Mouse (Mus musculus) MEL (cell line): Measurements from ENCODE around the gene Col15a1. TPM values are rescaled to one million over a fixed set of nuclear protein-coding genes. Genes with fewer than 3 reads are reported as not detected.

ENCODE experiments used
- DNase-seq: peaks from one replicate; pipeline ENCODE4 v3.0.0; 2011; ENCODE audit warnings: low read depth, low spot score
- H3K27ac ChIP-seq: 2 replicates; pipeline ENCODE4 v1.5.1; 2012; ENCODE audit warnings: low read depth, mild to moderate bottlenecking, control low read depth, low read length, moderate library complexity; ENCODE audit not compliant: control insufficient read depth
- H3K27me3 ChIP-seq, 2 experiments: fragments of 150-350 bp in 1 of 2; sonication (generic) in 1 of 2; 2 replicates each; pipeline ENCODE4 v1.6.1; 2012; ENCODE audit warnings: low read length in 2 of 2, mild to moderate bottlenecking in 2 of 2, improper control_type of control experiment in 1 of 2, moderate library complexity in 1 of 2; ENCODE audit not compliant: insufficient read depth in 2 of 2, control insufficient read depth in 1 of 2
- H3K36me3 ChIP-seq, 2 experiments: 2 replicates each; pipeline ENCODE4 v1.6.1; 2012 to 2014; ENCODE audit warnings: low read length in 2 of 2, improper control_type of control experiment in 1 of 2, inconsistent platforms in 1 of 2, mild to moderate bottlenecking in 1 of 2; ENCODE audit not compliant: insufficient read depth in 2 of 2, control insufficient read depth in 1 of 2
- H3K4me1 ChIP-seq, 2 experiments: fragments of 150-350 bp in 1 of 2; sonication (generic) in 1 of 2; 2 replicates each; pipeline ENCODE4 v1.6.1; 2012; ENCODE audit warnings: low read length in 2 of 2, improper control_type of control experiment in 1 of 2, mild to moderate bottlenecking in 1 of 2; ENCODE audit not compliant: insufficient read depth in 2 of 2, control insufficient read depth in 1 of 2
- H3K4me3 ChIP-seq, 2 experiments: fragments of 150-350 bp in 1 of 2; sonication (generic) in 1 of 2; 2 replicates each; pipeline ENCODE4 v1.5.1; 2012; ENCODE audit warnings: low read depth in 2 of 2, low read length in 2 of 2, mild to moderate bottlenecking in 2 of 2, moderate library complexity in 2 of 2, control low read depth in 1 of 2, improper control_type of control experiment in 1 of 2; ENCODE audit not compliant: control insufficient read depth in 1 of 2, insufficient read depth in 1 of 2
- H3K79me2 ChIP-seq: 2 replicates; pipeline ENCODE4 v1.6.1; 2012; ENCODE audit warnings: mild to moderate bottlenecking, low read length, moderate library complexity; ENCODE audit not compliant: control insufficient read depth, poor library complexity, insufficient read depth
- H3K9ac ChIP-seq: 2 replicates; pipeline ENCODE4 v1.6.1; 2012; ENCODE audit warnings: low read depth, mild to moderate bottlenecking, control low read depth, low read length, moderate library complexity; ENCODE audit not compliant: control insufficient read depth, poor library complexity, severe bottlenecking
- H3K9me3 ChIP-seq: fragments of 150-350 bp; sonication (generic); replicated peaks from 2 replicates; pipeline ENCODE4 v1.6.1; 2012; ENCODE audit warnings: mild to moderate bottlenecking, low read length, improper control_type of control experiment, moderate library complexity; ENCODE audit not compliant: insufficient read depth
- BHLHE40 ChIP-seq: IDR thresholded peaks from 2 replicates; pipeline ENCODE4 v1.6.1; 2012; ENCODE audit warnings: low read depth, mild to moderate bottlenecking, inconsistent platforms, low read length, improper control_type of control experiment, borderline replicate concordance
- CHD1 ChIP-seq: IDR thresholded peaks from 2 replicates; pipeline ENCODE4 v1.6.1; 2012; ENCODE audit warnings: low read depth, mild to moderate bottlenecking, inconsistent platforms, low read length, improper control_type of control experiment
- CHD2 ChIP-seq: IDR thresholded peaks from 2 replicates; pipeline ENCODE4 v1.6.1; 2011; ENCODE audit warnings: low read length, improper control_type of control experiment
- CTCF ChIP-seq, 3 experiments: IDR thresholded peaks in 2 of 3; conservative IDR thresholded peaks in 1 of 3; 2 replicates each; pipeline ENCODE4 v1.5.1; 2011 to 2012; ENCODE audit warnings: low read length in 3 of 3, low read depth in 2 of 3, mild to moderate bottlenecking in 2 of 3, improper control_type of control experiment in 1 of 3, inconsistent platforms in 1 of 3, mixed read lengths in 1 of 3, moderate library complexity in 1 of 3; ENCODE audit not compliant: control insufficient read depth in 1 of 3, insufficient read depth in 1 of 3, poor library complexity in 1 of 3, severe bottlenecking in 1 of 3
- ELF1 ChIP-seq: IDR thresholded peaks from 2 replicates; pipeline ENCODE4 v1.6.1; 2014; ENCODE audit warnings: low read depth, mild to moderate bottlenecking, inconsistent platforms, low read length, improper control_type of control experiment, moderate library complexity
- GABPA ChIP-seq: IDR thresholded peaks from 2 replicates; pipeline ENCODE4 v1.6.1; 2012; ENCODE audit warnings: low read depth, mild to moderate bottlenecking, inconsistent platforms, low read length, improper control_type of control experiment, moderate library complexity
- GATA1 ChIP-seq: IDR thresholded peaks from 2 replicates; pipeline ENCODE4 v1.6.1; 2011; ENCODE audit warnings: low read depth, low read length, improper control_type of control experiment
- HCFC1 ChIP-seq: IDR thresholded peaks from 2 replicates; pipeline ENCODE4 v1.6.1; 2012; ENCODE audit warnings: low read depth, mild to moderate bottlenecking, inconsistent platforms, low read length, improper control_type of control experiment, moderate library complexity
- JUND ChIP-seq: IDR thresholded peaks from 2 replicates; pipeline ENCODE4 v1.6.1; 2011; ENCODE audit warnings: low read depth, mild to moderate bottlenecking, improper control_type of control experiment, low read length
- KAT2A ChIP-seq: conservative IDR thresholded peaks from 2 replicates; pipeline ENCODE4 v1.6.1; 2012; ENCODE audit warnings: low read depth, low read length, improper control_type of control experiment, inconsistent platforms
- MAFK ChIP-seq: IDR thresholded peaks from 2 replicates; pipeline ENCODE4 v1.6.1; 2011; ENCODE audit warnings: low read depth, mild to moderate bottlenecking, low read length, improper control_type of control experiment, borderline replicate concordance
- MAX ChIP-seq: IDR thresholded peaks from 2 replicates; pipeline ENCODE4 v1.6.1; 2011; ENCODE audit warnings: low read length, improper control_type of control experiment
- MAZ ChIP-seq: IDR thresholded peaks from 2 replicates; pipeline ENCODE4 v1.6.1; 2012; ENCODE audit warnings: low read depth, mild to moderate bottlenecking, inconsistent platforms, low read length, improper control_type of control experiment
- MXI1 ChIP-seq: IDR thresholded peaks from 2 replicates; pipeline ENCODE4 v1.6.1; 2011; ENCODE audit warnings: mild to moderate bottlenecking, low read depth, low read length, improper control_type of control experiment
- MYB ChIP-seq: IDR thresholded peaks from 2 replicates; pipeline ENCODE4 v1.6.1; 2011; ENCODE audit warnings: mild to moderate bottlenecking, low read depth, low read length, improper control_type of control experiment
- MYC ChIP-seq: IDR thresholded peaks from 2 replicates; pipeline ENCODE4 v1.6.1; 2011; ENCODE audit warnings: low read depth, mild to moderate bottlenecking, low read length, improper control_type of control experiment, moderate library complexity
- NELFE ChIP-seq: IDR thresholded peaks from 2 replicates; pipeline ENCODE4 v1.6.1; 2011; ENCODE audit warnings: low read depth, low read length, improper control_type of control experiment
- NRF1 ChIP-seq: IDR thresholded peaks from 2 replicates; pipeline ENCODE4 v1.6.1; 2014; ENCODE audit warnings: low read depth, mild to moderate bottlenecking, inconsistent platforms, low read length, improper control_type of control experiment, moderate library complexity; ENCODE audit not compliant: poor library complexity, insufficient read depth, severe bottlenecking
- POLR2A ChIP-seq, 2 experiments: IDR thresholded peaks; 2 replicates each; pipeline ENCODE4 v1.6.1; 2011 to 2012; ENCODE audit warnings: low read length in 2 of 2, mild to moderate bottlenecking in 2 of 2, control low read depth in 1 of 2, improper control_type of control experiment in 1 of 2, low read depth in 1 of 2, moderate library complexity in 1 of 2; ENCODE audit not compliant: control insufficient read depth in 1 of 2, insufficient read depth in 1 of 2, poor library complexity in 1 of 2
- POLR2AphosphoS2 ChIP-seq: IDR thresholded peaks from 2 replicates; pipeline ENCODE4 v1.6.1; 2011; ENCODE audit warnings: low read length, improper control_type of control experiment
- POLR2AphosphoS5 ChIP-seq: IDR thresholded peaks from 2 replicates; pipeline ENCODE4 v1.6.1; 2012; ENCODE audit warnings: low read depth, borderline replicate concordance, mild to moderate bottlenecking, inconsistent platforms, low read length, moderate library complexity, mixed read lengths
- RAD21 ChIP-seq: IDR thresholded peaks from 2 replicates; pipeline ENCODE4 v1.6.1; 2011; ENCODE audit warnings: mild to moderate bottlenecking, low read depth, low read length, improper control_type of control experiment
- RCOR1 ChIP-seq: IDR thresholded peaks from 2 replicates; pipeline ENCODE4 v1.6.1; 2012; ENCODE audit warnings: low read depth, mild to moderate bottlenecking, inconsistent platforms, low read length, improper control_type of control experiment
- SIN3A ChIP-seq: IDR thresholded peaks from 2 replicates; pipeline ENCODE4 v1.6.1; 2012; ENCODE audit warnings: low read length, improper control_type of control experiment, inconsistent platforms
- SMC3 ChIP-seq: IDR thresholded peaks from 2 replicates; pipeline ENCODE4 v1.6.1; 2011; ENCODE audit warnings: low read depth, low read length, improper control_type of control experiment
- TAL1 ChIP-seq: IDR thresholded peaks from 2 replicates; pipeline ENCODE4 v1.6.1; 2012; ENCODE audit warnings: mild to moderate bottlenecking, inconsistent platforms, low read length, moderate library complexity, mixed read lengths
- TBP ChIP-seq: IDR thresholded peaks from 2 replicates; pipeline ENCODE4 v1.8.0; 2011; ENCODE audit warnings: low read depth, low read length, improper control_type of control experiment
- TCF12 ChIP-seq: IDR thresholded peaks from 2 replicates; pipeline ENCODE4 v1.6.1; 2014; ENCODE audit warnings: low read depth, mild to moderate bottlenecking, inconsistent platforms, low read length, improper control_type of control experiment, moderate library complexity
- USF1 ChIP-seq: IDR thresholded peaks from 2 replicates; pipeline ENCODE4 v1.6.1; 2014; ENCODE audit warnings: low read depth, mild to moderate bottlenecking, inconsistent platforms, low read length, improper control_type of control experiment, moderate library complexity
- USF2 ChIP-seq, 2 experiments: IDR thresholded peaks; 2 replicates each; pipeline ENCODE4 v1.6.1; 2011 to 2012; ENCODE audit warnings: improper control_type of control experiment in 2 of 2, low read length in 2 of 2, borderline replicate concordance in 1 of 2, inconsistent platforms in 1 of 2, low read depth in 1 of 2, mild to moderate bottlenecking in 1 of 2; ENCODE audit not compliant: insufficient read depth in 1 of 2
- ZC3H11A ChIP-seq: IDR thresholded peaks from 2 replicates; pipeline ENCODE4 v1.6.1; 2012; ENCODE audit warnings: low read depth, mild to moderate bottlenecking, inconsistent platforms, low read length, improper control_type of control experiment
- ZKSCAN1 ChIP-seq: IDR thresholded peaks from 2 replicates; pipeline ENCODE4 v1.6.1; 2012; ENCODE audit warnings: low read depth, mild to moderate bottlenecking, inconsistent platforms, low read length, improper control_type of control experiment, moderate library complexity
- ZMIZ1 ChIP-seq: IDR thresholded peaks from 2 replicates; pipeline ENCODE4 v1.6.1; 2012; ENCODE audit warnings: low read depth, mild to moderate bottlenecking, inconsistent platforms, low read length, improper control_type of control experiment, moderate library complexity
- polyA plus RNA-seq, 2 experiments: library from polyadenylated mRNA; stranded (reverse) in 1 of 2; unstranded in 1 of 2; fragments of >175 nt in 1 of 2; fragments of >200 nt in 1 of 2; gene quantifications; 2 replicates each; pipeline versions ENCODE4 v1.2.1 to v1.2.4; 2012; ENCODE audit warnings: low replicate concordance in 2 of 2, low read depth in 1 of 2; ENCODE audit not compliant: insufficient read length in 2 of 2, insufficient read depth in 1 of 2, missing spikeins in 1 of 2
- total RNA-seq: library from RNA; depleted of rRNA; stranded (reverse); fragments of 300-350 nt; gene quantifications from 2 replicates; pipeline ENCODE4 v1.2.3, GENCODE M21; 2012

Gene Col15a1
- total and polyA plus RNA-seq, 3 experiments, result 2.2 to 2.6 TPM; not detected in 1

GRCm38 (mm10) chr4:47245621-47246020, 37.7 kb downstream of the Col15a1 start:
- no peaks in the 10 kb centered on the region for H3K79me2 ChIP-seq
- no peak for DNase-seq
- no peaks in the 10 kb centered on the region for H3K36me3 ChIP-seq
- H3K9me3 ChIP-seq, result no peaks in the 10 kb centered on the region
- TF ChIP-seq POLR2AphosphoS5 (no peak), MAFK (no peak), NELFE (no peak)
- H3K4me1 ChIP-seq, result no peaks in the 10 kb centered on the region
- H3K27me3 ChIP-seq, result no peaks in the 10 kb centered on the region; a peak in 1 of 4 replicates
- no peak overlapping the region for H3K9ac ChIP-seq
- no peak overlapping the region for H3K4me3 ChIP-seq
- H3K27ac ChIP-seq, result no peak overlapping the region

- H3K27ac ChIP-seq, result no peak overlapping the region
- peak; percentile 84 for DNase-seq
- no peaks in the 10 kb centered on the region for H3K9me3 ChIP-seq
- H3K4me3 ChIP-seq, result peak overlapping the region; percentile 28 to 47
- H3K36me3 ChIP-seq, result no peaks in the 10 kb centered on the region
- no peaks in the 10 kb centered on the region for H3K4me1 ChIP-seq
- H3K9ac ChIP-seq, result peak overlapping the region; percentile 60
- no peaks in the 10 kb centered on the region for H3K27me3 ChIP-seq
- no peaks in the 10 kb centered on the region for H3K79me2 ChIP-seq
- TF ChIP-seq MXI1, result peak; percentile 97
- TF ChIP-seq CHD2, result no peak
- no peak for TF ChIP-seq MAZ
- no peak for TF ChIP-seq ZMIZ1
- peak; percentile 55; the same call in 1 of the 2 replicates for TF ChIP-seq NRF1
- TF ChIP-seq BHLHE40, result no peak
- TF ChIP-seq NELFE, result peak; percentile 37; the same call in 1 of the 2 replicates
- TF ChIP-seq CTCF (IDR thresholded peaks at IDR 0.05 in 2 of 3, conservative IDR thresholded peaks at IDR 0.05 in 1 of 3; ENCODE audit: control insufficient read depth in 1 of 3, insufficient read depth in 1 of 3, low read depth in 2 of 3, low read length in 3 of 3, poor library complexity in 1 of 3, severe bottlenecking in 1 of 3), result peak; percentile 44 to 73 (median 49)
- TF ChIP-seq POLR2A (IDR thresholded peaks at IDR 0.05; ENCODE audit: control insufficient read depth in 1 of 2, insufficient read depth in 1 of 2, low read depth in 1 of 2, low read length in 2 of 2, poor library complexity in 1 of 2), result peak in 1 of 2 experiments; percentile 38; a peak in 1 of 4 replicates
- no peak for TF ChIP-seq TAL1
- TF ChIP-seq POLR2AphosphoS2, result no peak
- no peak for TF ChIP-seq MYB
- no peak for TF ChIP-seq USF1
- TF ChIP-seq RCOR1, result no peak
- TF ChIP-seq SIN3A, result peak; percentile 84
- TF ChIP-seq ELF1, result 0 out of 2 replicates have a peak, but pooled peaks have one; percentile 31
- no peak for TF ChIP-seq CHD1
- TF ChIP-seq SMC3, result peak; percentile 79
- TF ChIP-seq TCF12, result no peak
- no peak for TF ChIP-seq GATA1
- TF ChIP-seq HCFC1, result no peak
- no peak for TF ChIP-seq JUND
- TF ChIP-seq MAX, result peak; percentile 91
- TF ChIP-seq ZC3H11A, result peak; percentile 60; the same call in 1 of the 2 replicates
- 0 out of 2 replicates have a peak, but pooled peaks have one; percentile 47 for TF ChIP-seq TBP
- TF ChIP-seq KAT2A, result no peak
- no peak for TF ChIP-seq USF2 (IDR thresholded peaks at IDR 0.05; ENCODE audit: borderline replicate concordance in 1 of 2, insufficient read depth in 1 of 2, low read depth in 1 of 2, low read length in 2 of 2)
- no peak for TF ChIP-seq GABPA
- TF ChIP-seq POLR2AphosphoS5, result no peak
- TF ChIP-seq MYC, result peak; percentile 95
- TF ChIP-seq RAD21, result peak; percentile 61
- no peak for TF ChIP-seq ZKSCAN1
Observed at GRCm38 (mm10) chr4:47246811-47247210, 38.9 kb downstream of the Col15a1 start.
